Mouse (Mus musculus): ENCODE measurements around the gene Btbd3.

Gene Btbd3

DNA sequence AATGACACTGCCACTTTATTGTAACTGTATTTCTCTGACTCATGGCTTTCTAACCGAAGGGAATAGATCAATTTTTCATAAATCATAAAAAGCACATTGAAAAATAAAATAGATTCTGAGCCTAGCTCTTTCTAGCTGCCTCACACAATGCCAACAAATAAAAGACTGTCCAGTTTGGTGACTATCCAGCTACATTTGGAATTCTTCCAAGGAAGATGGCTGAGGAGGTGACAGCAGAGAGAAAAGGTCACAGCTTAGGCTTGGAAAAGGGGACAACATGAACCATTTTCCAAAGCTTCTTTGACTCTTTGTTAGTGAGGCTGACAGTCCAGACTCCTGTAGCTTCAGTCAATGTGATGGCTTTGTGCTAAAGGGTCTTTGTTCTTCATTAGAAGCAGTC, 132.2 kb downstream of the Btbd3 start:
- DNase-seq (ENCODE audit: low spot score), result no peak

DNA sequence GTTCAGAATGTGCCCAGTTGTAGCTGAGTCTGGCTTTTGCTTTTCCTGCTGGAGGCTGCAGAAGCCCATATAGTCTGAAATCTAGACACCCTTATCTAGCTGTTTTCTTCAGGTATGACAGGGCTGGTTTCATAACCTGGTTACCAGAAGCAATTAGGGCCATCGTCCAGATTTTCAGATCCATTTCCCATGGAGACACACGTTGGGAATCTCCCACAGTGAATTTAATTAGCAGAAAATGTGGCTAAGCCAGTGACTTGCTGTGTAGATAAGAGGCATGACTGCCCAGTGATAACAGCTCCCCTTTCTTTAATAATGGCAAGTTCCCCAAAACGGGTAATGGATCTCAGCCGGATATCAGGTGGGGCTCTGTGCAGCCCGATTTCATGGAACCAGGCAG, 146.7 kb downstream of the Btbd3 start:
- no peak for DNase-seq (ENCODE audit: low spot score)

DNA sequence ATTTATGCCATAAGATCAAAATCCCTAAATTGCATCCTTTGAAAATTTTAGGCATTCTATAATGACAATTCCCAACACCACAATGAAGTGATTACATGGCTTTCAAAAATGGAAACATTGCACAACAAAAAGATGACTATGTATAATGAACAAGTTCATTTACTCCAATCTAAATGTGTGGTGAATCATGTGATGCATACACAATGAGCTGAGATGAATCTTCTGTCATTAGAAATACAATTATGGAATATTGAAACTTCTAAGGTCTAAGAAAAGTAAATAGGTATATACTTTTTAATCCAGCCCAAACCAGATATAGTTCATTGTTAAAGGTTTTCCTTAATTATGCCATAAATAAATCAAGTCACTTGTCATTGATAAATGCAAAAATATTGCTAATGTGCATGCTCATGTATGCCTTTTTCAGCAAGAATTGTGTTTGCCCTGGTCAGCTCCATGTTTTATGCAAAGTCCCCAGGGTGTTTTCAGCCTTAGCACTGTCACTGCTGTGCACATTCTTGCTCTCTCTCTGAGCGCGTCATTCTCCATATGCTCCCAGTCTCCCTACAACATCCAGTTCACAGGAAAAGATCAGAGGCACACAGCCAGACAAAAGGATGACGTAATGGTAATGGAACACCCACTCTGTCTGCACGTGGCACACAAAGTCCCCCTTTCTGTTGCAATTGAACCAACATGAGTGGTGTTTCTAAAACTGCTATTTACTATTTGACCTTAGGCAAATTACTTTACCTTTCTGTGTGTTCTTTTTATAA, 149.6 kb downstream of the Btbd3 start:
- no peak for DNase-seq (ENCODE audit: low spot score)

GRCm38 (mm10) chr2:138406703-138407102, 150.3 kb downstream of the Btbd3 start:
- no peak for DNase-seq (ENCODE audit: low spot score)

DNA sequence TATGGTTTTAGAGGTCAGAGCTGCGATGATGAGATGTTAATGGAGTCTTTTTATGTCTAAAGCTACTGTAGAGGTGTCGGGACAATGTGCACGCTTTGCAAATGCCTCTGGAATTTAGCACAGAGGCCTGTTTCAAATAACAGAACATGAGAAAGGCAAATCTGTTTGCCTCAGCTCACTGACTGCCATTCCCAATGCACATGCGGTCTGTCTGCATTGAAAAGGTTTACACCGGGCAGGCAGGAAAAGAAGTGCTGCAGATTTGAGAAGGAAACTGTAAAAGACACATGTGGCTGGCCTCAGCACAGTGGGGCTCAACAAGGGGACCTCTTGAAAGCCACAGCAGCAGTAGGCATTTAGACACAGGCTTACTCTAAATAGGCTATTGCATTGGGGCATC, 156.2 kb downstream of the Btbd3 start:
- DNase-seq (ENCODE audit: low spot score), result no peak

- no peak for DNase-seq (ENCODE audit: low spot score)
Measured at GRCm38 (mm10) chr2:138422321-138422720, 166.0 kb downstream of the Btbd3 start.

DNA sequence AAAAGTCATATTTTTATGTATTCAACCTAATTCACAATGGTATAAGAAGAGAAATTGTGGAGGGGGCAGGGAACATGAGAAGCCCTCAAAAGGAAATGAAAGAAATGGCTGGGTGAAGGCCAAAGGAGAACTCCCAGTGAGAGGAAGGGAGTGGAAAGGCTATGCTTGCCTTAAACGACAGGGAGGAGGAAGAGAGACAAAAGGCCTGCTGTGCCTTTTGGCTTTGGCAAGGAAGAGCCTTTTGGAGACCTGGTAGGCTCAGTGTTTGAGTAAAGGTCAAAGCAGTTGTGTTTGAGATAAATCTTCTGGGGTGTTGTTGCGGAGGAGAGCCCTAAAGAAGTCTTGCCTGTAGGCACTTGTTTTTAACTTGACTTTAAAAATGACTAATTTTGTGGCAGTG, 175.6 kb downstream of the Btbd3 start:
- no peak for DNase-seq (ENCODE audit: low spot score)

GRCm38 (mm10) chr2:138446466-138446865, 190.1 kb downstream of the Btbd3 start:
- DNase-seq (ENCODE audit: low spot score), result no peak

DNA sequence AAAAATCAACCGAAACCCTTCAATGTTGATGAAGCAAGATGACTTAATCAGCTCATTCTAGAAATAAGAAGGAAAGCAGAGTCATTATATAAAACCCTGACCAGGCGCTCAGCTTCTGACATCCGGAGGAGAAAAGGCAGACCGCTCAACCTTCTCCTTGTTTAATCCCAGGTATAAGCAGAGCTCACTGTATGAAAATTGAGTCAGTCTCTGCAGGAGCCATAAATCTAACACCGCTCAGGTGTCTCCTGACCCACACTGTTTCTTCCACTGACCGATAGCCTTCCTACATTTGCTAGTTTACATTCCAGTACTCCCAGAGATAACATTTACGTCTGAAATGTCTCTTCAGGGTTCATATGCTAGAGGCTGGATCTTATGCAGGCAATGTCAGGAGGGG, 190.6 kb downstream of the Btbd3 start:
- no peak for DNase-seq (ENCODE audit: low spot score)

- no peak for DNase-seq (ENCODE audit: low spot score)
Measured at GRCm38 (mm10) chr2:138447681-138448080, 191.3 kb downstream of the Btbd3 start.

DNA sequence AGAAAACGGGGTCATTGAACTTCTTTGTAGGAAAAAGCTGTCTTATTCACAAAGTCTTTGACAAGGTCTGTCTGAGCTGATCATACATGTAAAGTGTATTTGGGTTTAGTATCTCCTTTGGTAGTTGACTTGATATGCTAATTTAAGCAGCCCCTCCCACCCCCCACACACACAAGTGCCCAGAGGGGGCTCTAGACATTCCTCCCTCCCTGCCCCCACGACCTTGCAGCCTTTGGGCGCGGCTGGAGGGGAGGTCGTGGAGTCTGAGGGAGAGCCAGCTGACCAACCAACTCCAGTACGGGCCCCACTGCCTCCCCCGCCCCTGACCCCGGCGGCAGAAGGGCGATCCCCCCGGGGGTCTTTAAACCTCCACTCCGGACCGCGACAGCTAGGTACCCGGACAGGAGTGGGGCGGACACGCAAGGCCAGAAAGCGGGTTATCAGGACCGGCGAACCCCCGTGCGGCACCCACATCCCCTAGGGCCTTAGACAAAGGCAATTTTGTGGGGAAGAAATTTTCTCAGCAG, 211.7 kb downstream of the Btbd3 start:
- DNase-seq (ENCODE audit: low spot score), result no peak

DNA sequence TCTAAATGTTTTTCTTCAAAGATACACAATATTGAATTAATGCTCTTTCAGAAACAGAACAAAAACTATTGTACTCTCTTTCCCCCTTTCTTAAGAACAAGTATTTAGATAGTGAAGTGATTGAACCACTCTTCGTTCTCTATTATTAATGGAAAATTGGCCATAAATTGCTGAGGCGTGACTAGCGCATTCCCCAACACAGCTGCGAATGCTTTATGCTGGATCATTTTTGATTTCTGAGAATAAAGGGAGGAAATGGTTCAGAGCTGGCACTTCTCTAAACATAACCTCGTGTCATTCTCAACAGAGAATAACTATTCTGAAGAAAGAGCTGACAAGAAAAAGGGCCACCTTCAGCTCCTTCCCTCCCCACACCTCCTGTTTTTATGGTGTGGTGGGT, 217.0 kb downstream of the Btbd3 start:
- DNase-seq (ENCODE audit: low spot score), result no peak

- no peak for DNase-seq (ENCODE audit: low spot score)
Measured at GRCm38 (mm10) chr2:138476486-138476885, 220.1 kb downstream of the Btbd3 start.

DNA sequence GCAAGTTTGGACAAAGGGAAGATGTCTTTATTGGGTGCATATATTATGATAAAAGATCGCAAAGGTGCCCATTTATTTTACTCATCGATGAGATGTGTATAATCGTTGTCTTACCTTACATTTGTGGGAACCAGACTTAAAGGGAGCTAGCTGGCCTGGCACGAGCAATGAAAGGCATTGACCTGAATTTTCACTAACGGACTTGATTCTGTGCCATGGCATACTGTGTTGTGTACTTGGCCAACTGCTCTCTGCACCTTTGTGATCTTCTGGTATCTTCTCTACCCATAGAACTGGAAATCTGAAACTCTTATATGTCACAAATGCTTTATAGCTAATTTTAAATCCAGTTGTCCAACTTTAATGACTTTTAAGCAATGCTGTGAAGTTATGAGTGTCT, 220.9 kb downstream of the Btbd3 start:
- DNase-seq (ENCODE audit: low spot score), result no peak

DNA sequence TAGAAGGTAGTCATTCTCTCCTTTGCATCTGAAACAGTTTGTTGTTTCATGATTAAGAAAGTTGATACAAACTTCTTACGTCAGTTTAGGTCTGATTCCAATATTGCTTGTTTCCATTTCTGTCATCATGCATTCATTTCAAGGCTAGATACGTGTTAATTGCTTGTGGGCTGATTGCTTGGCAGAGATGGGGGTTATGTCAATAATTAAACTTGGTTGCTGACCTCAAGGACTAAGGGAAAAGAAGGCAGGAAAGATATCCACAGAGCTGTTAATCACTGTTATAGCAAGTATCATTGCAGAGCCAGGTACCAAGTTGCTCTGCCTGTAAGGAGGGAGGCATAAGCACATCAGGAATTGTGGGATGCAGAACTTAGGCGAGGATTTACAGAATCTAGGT, 226.2 kb downstream of the Btbd3 start:
- no peak for DNase-seq (ENCODE audit: low spot score)

DNA sequence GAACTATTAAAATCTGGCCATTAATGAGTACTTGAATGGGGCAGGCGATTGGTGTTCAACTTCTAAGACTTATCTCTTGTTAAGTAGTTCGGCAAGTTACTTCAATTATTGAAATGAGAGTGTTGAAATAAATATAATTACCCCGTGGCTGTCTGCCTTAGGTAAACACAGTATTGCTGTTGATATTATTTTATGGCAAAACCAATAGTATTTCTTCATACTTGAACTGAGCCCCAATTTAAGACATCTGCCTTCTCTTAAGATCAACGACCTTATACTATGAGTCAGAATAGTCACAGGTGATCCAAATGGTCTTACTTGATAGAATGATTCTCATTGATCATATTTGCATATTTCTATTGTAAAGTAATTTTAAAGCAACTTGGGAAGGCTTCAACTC, 228.5 kb downstream of the Btbd3 start:
- DNase-seq (ENCODE audit: low spot score), result no peak

GRCm38 (mm10) chr2:138490688-138491405, 234.5 kb downstream of the Btbd3 start:
- DNase-seq (ENCODE audit: low spot score), result no peak

DNA sequence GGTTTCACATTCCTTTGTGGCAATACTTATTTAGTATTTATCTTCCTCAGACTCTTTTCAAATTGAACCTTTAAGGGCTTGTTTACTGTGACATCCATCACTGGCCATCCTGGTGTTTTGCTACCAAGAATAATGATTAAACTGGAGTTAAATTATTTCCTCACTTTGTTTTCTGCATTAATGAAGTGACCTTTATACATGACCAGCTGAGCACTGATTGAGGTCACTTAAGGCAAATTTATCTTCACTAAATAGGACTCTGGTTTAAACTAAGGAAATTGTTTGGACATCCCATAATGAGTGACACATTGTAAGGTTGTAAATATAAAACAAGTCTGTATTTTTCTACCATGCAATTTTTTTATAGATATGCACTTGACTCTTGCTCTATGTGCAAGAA, 235.8 kb downstream of the Btbd3 start:
- no peak for DNase-seq (ENCODE audit: low spot score)

GRCm38 (mm10) chr2:138503866-138504380, 247.6 kb downstream of the Btbd3 start:
- DNase-seq (ENCODE audit: low spot score), result no peak

GRCm38 (mm10) chr2:138515531-138515930, 259.2 kb downstream of the Btbd3 start:
- no peak for DNase-seq (ENCODE audit: low spot score)

- DNase-seq (ENCODE audit: low spot score), result no peak
Measured at GRCm38 (mm10) chr2:138528461-138528860, 272.1 kb downstream of the Btbd3 start.

- no peak for DNase-seq (ENCODE audit: low spot score)
Measured at GRCm38 (mm10) chr2:138531160-138531967, 275.0 kb downstream of the Btbd3 start.

Data from c-Kit-positive CD71-positive TER-119-positive erythroid progenitor cells, embryonic 14.5 days (primary cell).